Mouse (Mus musculus) megakaryocyte, embryonic 14.5 days (primary cell): Measurements from ENCODE around the gene Klc4.

Experiments
- FLI1 ChIP-seq: IDR thresholded peaks from 2 replicates; pipeline ENCODE4 v1.6.1; 2012; ENCODE audit warnings: low read length, inconsistent platforms, mixed read lengths
- GATA1 ChIP-seq: IDR thresholded peaks from 3 replicates; pipeline ENCODE4 v1.6.1; 2012; ENCODE audit warnings: mixed read lengths, low read length, inconsistent platforms, borderline replicate concordance

GRCm38 (mm10) chr17:46651292-46651691, 5.5 kb upstream of the Klc4 start:
- TF ChIP-seq GATA1 (no peak), FLI1 (no peak)
